ENCODE assay signal across 26 mouse cellular contexts in the genomic region with DNA sequence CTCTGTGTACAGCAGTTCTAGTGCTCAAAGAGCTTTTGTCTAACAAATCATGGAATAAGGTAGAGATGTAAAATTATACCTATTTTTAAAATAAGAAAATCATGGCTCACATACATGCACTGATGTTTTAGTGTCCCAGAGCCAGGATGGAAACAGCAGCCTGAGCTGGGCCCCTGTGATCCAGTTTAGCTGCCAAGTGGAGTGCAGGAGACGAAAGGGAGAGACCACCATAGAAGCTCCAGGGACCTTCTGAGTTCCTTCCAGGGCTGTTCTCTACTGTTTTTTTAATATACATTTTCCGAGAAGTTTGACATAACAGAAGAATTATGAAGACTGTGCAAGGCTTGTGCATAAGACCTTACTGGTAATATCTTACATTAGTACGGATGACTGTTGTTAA. TPM values are rescaled to one million over a fixed set of nuclear protein-coding genes. Genes with fewer than 3 reads are reported as not detected.
A peak's percentile ranks its signal among the peaks of the same experiment; 100 is the strongest.
DNase-seq lines count a peak whose midpoint lies in the region; ATAC-seq and TF ChIP-seq lines count a peak whose summit lies in the region.
"Had no signal": no experiment of that assay in that cellular context is flagged by ENCODE, and none has a peak within 500 bp of the region (broad histone marks: within the 10 kb centered on the region; RNA-seq: fewer than 3 reads in every experiment).

No protein-coding gene starts in this region.

- DNase-seq in embryonic facial prominence, embryonic 10.5 days (ENCODE audit: low spot score) = no peak
- DNase-seq in kidney, adult 9 months = no peak
- DNase-seq in lung, postnatal 36 days = no peak
- DNase-seq in stomach, postnatal 0 days (ENCODE audit: low spot score) = no peak
- DNase-seq: adrenal gland, adult 8-10 months; cerebellum, adult 18-20 months; cerebellum, postnatal 25 days; gastrocnemius, postnatal 14 days; kidney, postnatal 25 days; liver, postnatal 0 days had no signal

- H3K4me3 ChIP-seq in embryonic facial prominence, embryonic 13.5 days = no peak overlapping the region
- H3K4me3 ChIP-seq in embryonic facial prominence, embryonic 10.5 days = no peak overlapping the region
- no peak overlapping the region for H3K4me3 ChIP-seq in kidney, embryonic 15.5 days (replicated peaks)
- H3K4me3 ChIP-seq in lung, embryonic 15.5 days = no peak overlapping the region
- no peak overlapping the region for H3K4me3 ChIP-seq in stomach, postnatal 0 days (ENCODE audit: low read depth, low read length)
- H3K4me3 ChIP-seq in midbrain, embryonic 15.5 days = no peak overlapping the region
- H3K4me3 ChIP-seq: forebrain, embryonic 10.5 days; hindbrain, embryonic 10.5 days; myocyte; neural tube, embryonic 13.5 days had no signal

- no peak for TF ChIP-seq CTCF in stomach, postnatal 0 days (IDR thresholded peaks at IDR 0.05; ENCODE audit: low read depth)

- no peak for TF ChIP-seq EP300 in stomach, postnatal 0 days (optimal IDR thresholded peaks at IDR 0.05)

- H3K36me3 ChIP-seq in embryonic facial prominence, embryonic 13.5 days = no peaks in the 10 kb centered on the region
- H3K36me3 ChIP-seq in embryonic facial prominence, embryonic 10.5 days (replicated peaks) = no peaks in the 10 kb centered on the region
- H3K36me3 ChIP-seq in kidney, embryonic 15.5 days = no peaks in the 10 kb centered on the region
- H3K36me3 ChIP-seq in lung, embryonic 15.5 days = no peaks in the 10 kb centered on the region
- H3K36me3 ChIP-seq in stomach, postnatal 0 days (ENCODE audit: control insufficient read depth, insufficient read depth, low read length) = no peaks in the 10 kb centered on the region
- no peaks in the 10 kb centered on the region for H3K36me3 ChIP-seq in midbrain, embryonic 15.5 days (replicated peaks)
- H3K36me3 ChIP-seq: forebrain, embryonic 10.5 days; hindbrain, embryonic 10.5 days; neural tube, embryonic 13.5 days had no signal

- peak overlapping the region; percentile 48; the same call in 1 of the 2 replicates for H3K27ac ChIP-seq in embryonic facial prominence, embryonic 13.5 days
- H3K27ac ChIP-seq in embryonic facial prominence, embryonic 10.5 days (replicated peaks) = no peak overlapping the region
- peak overlapping the region; percentile 29; the same call in 1 of the 2 replicates for H3K27ac ChIP-seq in kidney, embryonic 15.5 days
- H3K27ac ChIP-seq in lung, embryonic 15.5 days = peak overlapping the region; percentile 46
- H3K27ac ChIP-seq in stomach, postnatal 0 days (replicated peaks) = peak overlapping the region; percentile 36
- no peak overlapping the region for H3K27ac ChIP-seq in midbrain, embryonic 15.5 days
- H3K27ac ChIP-seq: forebrain, embryonic 10.5 days; hindbrain, embryonic 10.5 days; macrophage; neural tube, embryonic 13.5 days had no signal

- H3K4me1 ChIP-seq in embryonic facial prominence, embryonic 13.5 days = peaks cover 23% of the 10 kb centered on the region
- H3K4me1 ChIP-seq in embryonic facial prominence, embryonic 10.5 days = peaks cover 4% of the 10 kb centered on the region; the same call in 1 of the 2 replicates
- H3K4me1 ChIP-seq in kidney, embryonic 15.5 days = peaks cover 2% of the 10 kb centered on the region; the same call in 1 of the 2 replicates
- H3K4me1 ChIP-seq in lung, embryonic 15.5 days = peaks cover 20% of the 10 kb centered on the region
- H3K4me1 ChIP-seq in stomach, postnatal 0 days (replicated peaks; ENCODE audit: control insufficient read depth, insufficient read depth) = no peaks in the 10 kb centered on the region; the same call in 1 of the 2 replicates
- no peaks in the 10 kb centered on the region for H3K4me1 ChIP-seq in midbrain, embryonic 15.5 days
- H3K4me1 ChIP-seq: forebrain, embryonic 10.5 days; neural tube, embryonic 13.5 days had no signal

- H3K9me3 ChIP-seq in embryonic facial prominence, embryonic 13.5 days = no peaks in the 10 kb centered on the region
- no peaks in the 10 kb centered on the region for H3K9me3 ChIP-seq in embryonic facial prominence, embryonic 10.5 days
- H3K9me3 ChIP-seq in kidney, embryonic 15.5 days (replicated peaks) = no peaks in the 10 kb centered on the region
- no peaks in the 10 kb centered on the region for H3K9me3 ChIP-seq in lung, embryonic 15.5 days
- H3K9me3 ChIP-seq in stomach, postnatal 0 days (ENCODE audit: control insufficient read depth, low read length) = no peaks in the 10 kb centered on the region
- no peaks in the 10 kb centered on the region for H3K9me3 ChIP-seq in midbrain, embryonic 15.5 days
- H3K9me3 ChIP-seq: forebrain, embryonic 10.5 days; hindbrain, embryonic 10.5 days; neural tube, embryonic 13.5 days had no signal

- no peak overlapping the region for H3K9ac ChIP-seq in embryonic facial prominence, embryonic 13.5 days
- no peak overlapping the region for H3K9ac ChIP-seq in kidney, embryonic 15.5 days
- H3K9ac ChIP-seq in lung, embryonic 15.5 days = no peak overlapping the region
- H3K9ac ChIP-seq in stomach, postnatal 0 days (ENCODE audit: low read length) = no peak overlapping the region
- no peak overlapping the region for H3K9ac ChIP-seq in midbrain, embryonic 15.5 days
- H3K9ac ChIP-seq: liver, postnatal 0 days; neural tube, embryonic 13.5 days had no signal

- H3K27me3 ChIP-seq in embryonic facial prominence, embryonic 13.5 days = no peaks in the 10 kb centered on the region
- no peaks in the 10 kb centered on the region for H3K27me3 ChIP-seq in embryonic facial prominence, embryonic 10.5 days (replicated peaks; ENCODE audit: low read depth, poor library complexity, severe bottlenecking)
- H3K27me3 ChIP-seq in kidney, embryonic 15.5 days = no peaks in the 10 kb centered on the region
- no peaks in the 10 kb centered on the region for H3K27me3 ChIP-seq in lung, embryonic 15.5 days
- H3K27me3 ChIP-seq in stomach, postnatal 0 days (ENCODE audit: control insufficient read depth, insufficient read depth, low read length) = no peaks in the 10 kb centered on the region
- H3K27me3 ChIP-seq in midbrain, embryonic 15.5 days (replicated peaks) = no peaks in the 10 kb centered on the region
- H3K27me3 ChIP-seq: neural tube, embryonic 13.5 days had no signal

- 70% methylated on average over 3 of the region's 3 CpGs for WGBS in embryonic facial prominence, embryonic 13.5 days
- 89% methylated on average over 3 of the region's 3 CpGs for WGBS in embryonic facial prominence, embryonic 10.5 days
- 69% methylated on average over 3 of the region's 3 CpGs for WGBS in kidney, embryonic 15.5 days
- WGBS in lung, embryonic 15.5 days = 57% methylated on average over 3 of the region's 3 CpGs
- WGBS in stomach, postnatal 0 days = 49% methylated on average over 3 of the region's 3 CpGs
- WGBS in midbrain, embryonic 15.5 days = 89% methylated on average over 3 of the region's 3 CpGs

- H3K4me2 ChIP-seq in embryonic facial prominence, embryonic 13.5 days = no peak overlapping the region
- no peak overlapping the region for H3K4me2 ChIP-seq in kidney, embryonic 15.5 days
- no peak overlapping the region for H3K4me2 ChIP-seq in lung, embryonic 15.5 days
- no peak overlapping the region for H3K4me2 ChIP-seq in stomach, postnatal 0 days (replicated peaks; ENCODE audit: low read depth)
- no peak overlapping the region for H3K4me2 ChIP-seq in midbrain, embryonic 15.5 days
- H3K4me2 ChIP-seq: liver, embryonic 11.5 days; neural tube, embryonic 13.5 days had no signal

- ATAC-seq in embryonic facial prominence, embryonic 13.5 days (ENCODE audit: insufficient number of reproducible peaks, insufficient read depth, low FRiP score, low TSS enrichment, low read depth) = no peak
- no peak for ATAC-seq in kidney, embryonic 15.5 days (replicated peaks; ENCODE audit: low FRiP score)
- ATAC-seq in lung, embryonic 15.5 days (ENCODE audit: borderline replicate concordance, extremely low read depth, low FRiP score, low TSS enrichment) = no peak
- ATAC-seq in stomach, postnatal 0 days (ENCODE audit: low FRiP score, low TSS enrichment) = no peak
- no peak for ATAC-seq in midbrain, embryonic 15.5 days (replicated peaks)
- ATAC-seq: activated CD4-positive, CD25-positive, alpha-beta regulatory T cell, adult 4 months; forebrain, embryonic 16.5 days; hindbrain, embryonic 16.5 days; intestine, embryonic 16.5 days; liver, postnatal 0 days; midbrain, embryonic 16.5 days had no signal

RNA-seq across cellular contexts. Expression of gene Tes3-ps, which starts 15.2 kb away (rescaled TPM):
- 1.4 and 2.7 TPM in 2 replicates for polyA plus RNA-seq in embryonic facial prominence, embryonic 13.5 days (2015; fragmentation: Nextera tagmentation; extraction: Ambion mirVana)
- polyA plus RNA-seq in embryonic facial prominence, embryonic 10.5 days (2016; fragmentation: Nextera tagmentation; extraction: Ambion mirVana) = 1.4 and 1.9 TPM in 2 replicates
- 0.84 and 0.92 TPM in 2 replicates for polyA plus RNA-seq in kidney, embryonic 15.5 days (2015; fragmentation: Nextera tagmentation; extraction: Ambion mirVana)
- polyA plus RNA-seq in lung, embryonic 15.5 days (2015; fragmentation: Nextera tagmentation; extraction: Ambion mirVana) = 0.94 and 1.4 TPM in 2 replicates
- 0.35 and 0.45 TPM in 2 replicates for polyA plus RNA-seq in stomach, postnatal 0 days (2015; fragmentation: Nextera tagmentation; extraction: Ambion mirVana)
- polyA plus RNA-seq in midbrain, embryonic 15.5 days (2015; fragmentation: Nextera tagmentation; extraction: Ambion mirVana) = 0.62 and 0.66 TPM in 2 replicates
- polyA plus RNA-seq: spleen, adult 2 months had no signal

RNA-seq across cellular contexts. Expression of gene Ecm2, which starts 26.7 kb away (rescaled TPM):
- 1.3 and 1.4 TPM in 2 replicates for polyA plus RNA-seq in embryonic facial prominence, embryonic 13.5 days (2015; fragmentation: Nextera tagmentation; extraction: Ambion mirVana)
- 0.40 and 0.47 TPM in 2 replicates for polyA plus RNA-seq in embryonic facial prominence, embryonic 10.5 days (2016; fragmentation: Nextera tagmentation; extraction: Ambion mirVana)
- 0.93 and 1.0 TPM in 2 replicates for polyA plus RNA-seq in kidney, embryonic 15.5 days (2015; fragmentation: Nextera tagmentation; extraction: Ambion mirVana)
- 1.3 and 1.6 TPM in 2 replicates for polyA plus RNA-seq in lung, embryonic 15.5 days (2015; fragmentation: Nextera tagmentation; extraction: Ambion mirVana)
- 2.0 and 2.2 TPM in 2 replicates for polyA plus RNA-seq in stomach, postnatal 0 days (2015; fragmentation: Nextera tagmentation; extraction: Ambion mirVana)
- polyA plus RNA-seq in midbrain, embryonic 15.5 days (2015; fragmentation: Nextera tagmentation; extraction: Ambion mirVana) = 1.8 and 1.9 TPM in 2 replicates
- polyA plus RNA-seq: macrophage had no signal

RNA-seq across cellular contexts. Expression of gene Ippk, which starts 56.8 kb away (rescaled TPM):
- polyA plus RNA-seq in embryonic facial prominence, embryonic 13.5 days (2015; fragmentation: Nextera tagmentation; extraction: Ambion mirVana) = 13.7 and 14.4 TPM in 2 replicates
- 18.3 and 20.4 TPM in 2 replicates for polyA plus RNA-seq in embryonic facial prominence, embryonic 10.5 days (2016; fragmentation: Nextera tagmentation; extraction: Ambion mirVana)
- polyA plus RNA-seq in kidney, embryonic 15.5 days (2015; fragmentation: Nextera tagmentation; extraction: Ambion mirVana) = 16.5 and 17.9 TPM in 2 replicates
- 15.1 and 15.2 TPM in 2 replicates for polyA plus RNA-seq in lung, embryonic 15.5 days (2015; fragmentation: Nextera tagmentation; extraction: Ambion mirVana)
- 22.1 and 23.4 TPM in 2 replicates for polyA plus RNA-seq in stomach, postnatal 0 days (2015; fragmentation: Nextera tagmentation; extraction: Ambion mirVana)
- polyA plus RNA-seq in midbrain, embryonic 15.5 days (2015; fragmentation: Nextera tagmentation; extraction: Ambion mirVana) = 14.0 and 14.4 TPM in 2 replicates

Comparison
In these comparisons a context has a peak if more than half of its experiments do, and no peak if none do; other contexts are left out.
1. H3K27ac ChIP-seq: peak in embryonic facial prominence, embryonic 13.5 days (single experiment), kidney, embryonic 15.5 days (single experiment), lung, embryonic 15.5 days (single experiment) and stomach, postnatal 0 days (single experiment); none in embryonic facial prominence, embryonic 10.5 days (single experiment) and midbrain, embryonic 15.5 days (single experiment).